Mouse (Mus musculus) erythroblast, embryonic 14.5 days (primary cell): Measurements from ENCODE around the gene Omt2b.

Experiments
- GATA1 ChIP-seq: IDR thresholded peaks from 2 replicates; pipeline ENCODE4 v1.6.1; 2012; ENCODE audit warnings: low read length, inconsistent platforms, mixed read lengths
- TAL1 ChIP-seq: IDR thresholded peaks from 3 replicates; pipeline ENCODE4 v1.6.1; 2012; ENCODE audit warnings: low read length, inconsistent platforms, mixed read lengths

- TF ChIP-seq TAL1 (no peak), GATA1 (no peak)
Observed at GRCm38 (mm10) chr9:78364701-78365100, 37.3 kb downstream of the Omt2b start.
